Mouse (Mus musculus): Measurements from ENCODE around the gene Lce1g. TPM values are rescaled to one million over a fixed set of nuclear protein-coding genes. Genes with fewer than 3 reads are reported as not detected.

Lce1g gene
- total and polyA plus RNA-seq, 3 experiments, result not detected

DNA sequence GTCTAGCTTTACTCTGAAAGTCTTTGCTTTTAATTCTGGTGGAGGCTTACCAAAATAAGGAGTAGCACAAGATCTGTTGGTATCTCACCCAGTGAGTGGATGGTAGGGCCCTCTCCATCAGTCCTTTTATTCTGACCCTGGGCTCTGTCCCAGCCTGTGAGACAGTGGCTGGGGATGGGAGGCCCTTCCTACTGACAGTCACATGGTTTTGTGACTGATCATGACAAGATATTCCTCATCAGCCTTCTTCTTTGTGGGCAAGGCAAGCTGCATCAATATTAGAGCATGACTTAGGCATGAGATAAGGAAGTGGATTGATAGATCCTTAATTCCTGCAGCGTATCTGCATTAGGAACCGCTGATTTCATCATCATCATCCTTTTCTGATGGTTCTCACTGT is 43.2 kb downstream of the Lce1g start, which contains the start of gene Lce1e:
TSS of gene Lce1e (minus strand) at position 101 of the 400 bp plus-strand sequence.
- H3K36me3 ChIP-seq (replicated peaks in 1 of 2; ENCODE audit: control insufficient read depth in 1 of 2, insufficient read depth in 1 of 2, low read length in 1 of 2), result no peaks in the 10 kb centered on the region
- in situ Hi-C loops (cut with MboI; ENCODE audit: low pct_ligation_motif_present, low pct_unique_long_range_greater_than_20kb, low sequenced_read_pairs) (no loop called here), dilution Hi-C loops (cut with MboI; ENCODE audit: extremely low pct_ligation_motif_present, extremely low pct_unique_long_range_greater_than_20kb, low sequenced_read_pairs) (no loop called here)
- H3K27ac ChIP-seq (ENCODE audit: insufficient read depth, low read depth), result no peak within 1 kb of the TSS; the same call in 1 of the 2 replicates
- no peaks in the 10 kb centered on the region for H3K27me3 ChIP-seq (replicated peaks)
- H3K4me3 ChIP-seq (replicated peaks in 1 of 3; ENCODE audit: low read depth in 2 of 3, low read length in 2 of 3, poor library complexity in 1 of 3), result no peak within 1 kb of the TSS
- H3K9me3 ChIP-seq (replicated peaks; ENCODE audit: low read length), result no peaks in the 10 kb centered on the region
- H3K4me2 ChIP-seq (ENCODE audit: insufficient read depth, low read depth, poor library complexity, severe bottlenecking), result no peak within 1 kb of the TSS
- no peak within 1 kb of the TSS for H3K9ac ChIP-seq (ENCODE audit: insufficient read depth, low read depth)
- H3K4me1 ChIP-seq (ENCODE audit: control insufficient read depth in 1 of 2, insufficient read depth in 2 of 2), result no peaks in the 10 kb centered on the region
- H3K79me2 ChIP-seq (replicated peaks; ENCODE audit: control insufficient read depth, extremely low read depth, insufficient read depth, poor library complexity, severe bottlenecking), result no peaks in the 10 kb centered on the region
- no peak for DNase-seq (ENCODE audit: extremely low read depth)
- TF ChIP-seq MAX (IDR thresholded peaks at IDR 0.05; ENCODE audit: low read length) (no peak), KAT2A (IDR thresholded peaks at IDR 0.05; ENCODE audit: insufficient replicate concordance, low read length) (no peak), ZKSCAN1 (IDR thresholded peaks at IDR 0.05; ENCODE audit: borderline replicate concordance, low read depth, low read length) (no peak), MYC (IDR thresholded peaks at IDR 0.05; ENCODE audit: low read depth, low read length) (no peak), USF1 (IDR thresholded peaks at IDR 0.05; ENCODE audit: low read depth, low read length) (no peak), POLR2AphosphoS2 (IDR thresholded peaks at IDR 0.05; ENCODE audit: low read depth, low read length) (no peak), GABPA (IDR thresholded peaks at IDR 0.05; ENCODE audit: insufficient replicate concordance, low read depth, low read length) (no peak), MAFK (IDR thresholded peaks at IDR 0.05; ENCODE audit: insufficient replicate concordance, low read length) (no peak), MAZ (IDR thresholded peaks at IDR 0.05; ENCODE audit: low read depth, low read length) (no peak), CHD2 (IDR thresholded peaks at IDR 0.05; ENCODE audit: low read length) (no peak), ETS1 (conservative IDR thresholded peaks at IDR 0.05; ENCODE audit: low read depth, low read length) (no peak), JUN (IDR thresholded peaks at IDR 0.05; ENCODE audit: insufficient read depth, low read depth, low read length) (no peak), IRF4 (IDR thresholded peaks at IDR 0.05; ENCODE audit: low read depth, low read length) (no peak), HCFC1 (IDR thresholded peaks at IDR 0.05; ENCODE audit: low read depth, low read length) (no peak), RCOR1 (conservative IDR thresholded peaks at IDR 0.05; ENCODE audit: low read depth, low read length) (no peak), SIN3A (IDR thresholded peaks at IDR 0.05; ENCODE audit: low read length) (no peak)

Other genes starting within 250 kb of the Lce1g start
Only the 20 nearest of the 26 such genes appear.
- gene Ivl, start 178.6 kb downstream of the Lce1g start, total RNA-seq (2012; rRNA removed), result 0.04 TPM in 1 of 2 replicates, not detected in the other
- gene Ivl, start 178.6 kb downstream of the Lce1g start, total RNA-seq (2014; rRNA removed), result 0.30 and 0.31 TPM in 2 replicates
- 0.38 and 0.44 TPM in 2 replicates for gene Ivl, start 178.6 kb downstream of the Lce1g start, polyA plus RNA-seq (2012; ENCODE audit: insufficient read length, low read depth)
- not detected in 2 replicates for gene Smcp, start 163.3 kb downstream of the Lce1g start, total RNA-seq (2012; rRNA removed)
- not detected in 2 replicates for gene Smcp, start 163.3 kb downstream of the Lce1g start, total RNA-seq (2014; rRNA removed)
- not detected in 2 replicates for gene Smcp, start 163.3 kb downstream of the Lce1g start, polyA plus RNA-seq (2012; ENCODE audit: insufficient read length, low read depth)
- not detected in 2 replicates for gene 2210017I01Rik, start 144.8 kb downstream of the Lce1g start, total RNA-seq (2012; rRNA removed)
- not detected in 2 replicates for gene 2210017I01Rik, start 144.8 kb downstream of the Lce1g start, total RNA-seq (2014; rRNA removed)
- gene 2210017I01Rik, start 144.8 kb downstream of the Lce1g start, polyA plus RNA-seq (2012; ENCODE audit: insufficient read length, low read depth), result not detected in 2 replicates
- not detected in 2 replicates for gene Lce6a, start 130.7 kb downstream of the Lce1g start, total RNA-seq (2012; rRNA removed)
- not detected in 2 replicates for gene Lce6a, start 130.7 kb downstream of the Lce1g start, total RNA-seq (2014; rRNA removed)
- gene Lce6a, start 130.7 kb downstream of the Lce1g start, polyA plus RNA-seq (2012; ENCODE audit: insufficient read length, low read depth), result not detected in 2 replicates
- gene Lce1a1, start 104.0 kb downstream of the Lce1g start, total RNA-seq (2012; rRNA removed), result not detected in 2 replicates
- gene Lce1a1, start 104.0 kb downstream of the Lce1g start, total RNA-seq (2014; rRNA removed), result not detected in 2 replicates
- not detected in 2 replicates for gene Lce1a1, start 104.0 kb downstream of the Lce1g start, polyA plus RNA-seq (2012; ENCODE audit: insufficient read length, low read depth)
- not detected in 2 replicates for gene Lce1b, start 95.4 kb downstream of the Lce1g start, total RNA-seq (2012; rRNA removed)
- not detected in 2 replicates for gene Lce1b, start 95.4 kb downstream of the Lce1g start, total RNA-seq (2014; rRNA removed)
- not detected in 2 replicates for gene Lce1b, start 95.4 kb downstream of the Lce1g start, polyA plus RNA-seq (2012; ENCODE audit: insufficient read length, low read depth)
- not detected in 2 replicates for gene Lce1a2, start 82.0 kb downstream of the Lce1g start, total RNA-seq (2012; rRNA removed)
- not detected in 2 replicates for gene Lce1a2, start 82.0 kb downstream of the Lce1g start, total RNA-seq (2014; rRNA removed)
- gene Lce1a2, start 82.0 kb downstream of the Lce1g start, polyA plus RNA-seq (2012; ENCODE audit: insufficient read length, low read depth), result not detected in 2 replicates
- not detected in 2 replicates for gene Lce1c, start 73.1 kb downstream of the Lce1g start, total RNA-seq (2012; rRNA removed)
- not detected in 2 replicates for gene Lce1c, start 73.1 kb downstream of the Lce1g start, total RNA-seq (2014; rRNA removed)
- not detected in 2 replicates for gene Lce1c, start 73.1 kb downstream of the Lce1g start, polyA plus RNA-seq (2012; ENCODE audit: insufficient read length, low read depth)
- not detected in 2 replicates for gene Lce1d, start 65.1 kb downstream of the Lce1g start, total RNA-seq (2012; rRNA removed)
- gene Lce1d, start 65.1 kb downstream of the Lce1g start, total RNA-seq (2014; rRNA removed), result not detected in 2 replicates
- gene Lce1d, start 65.1 kb downstream of the Lce1g start, polyA plus RNA-seq (2012; ENCODE audit: insufficient read length, low read depth), result not detected in 2 replicates
- not detected in 2 replicates for gene Lce1e, start 43.3 kb downstream of the Lce1g start, total RNA-seq (2012; rRNA removed)
- gene Lce1e, start 43.3 kb downstream of the Lce1g start, total RNA-seq (2014; rRNA removed), result not detected in 2 replicates
- gene Lce1e, start 43.3 kb downstream of the Lce1g start, polyA plus RNA-seq (2012; ENCODE audit: insufficient read length, low read depth), result not detected in 2 replicates
- gene Lce1f, start 32.0 kb downstream of the Lce1g start, total RNA-seq (2012; rRNA removed), result not detected in 2 replicates
- gene Lce1f, start 32.0 kb downstream of the Lce1g start, total RNA-seq (2014; rRNA removed), result not detected in 2 replicates
- gene Lce1f, start 32.0 kb downstream of the Lce1g start, polyA plus RNA-seq (2012; ENCODE audit: insufficient read length, low read depth), result not detected in 2 replicates
- gene Gm38119, start 13.2 kb downstream of the Lce1g start, total RNA-seq (2012; rRNA removed), result not detected in 2 replicates
- gene Gm38119, start 13.2 kb downstream of the Lce1g start, total RNA-seq (2014; rRNA removed), result not detected in 2 replicates
- gene Gm38119, start 13.2 kb downstream of the Lce1g start, polyA plus RNA-seq (2012; ENCODE audit: insufficient read length, low read depth), result not detected in 2 replicates
- gene Lce1h, start 12.7 kb upstream of the Lce1g start, total RNA-seq (2012; rRNA removed), result not detected in 2 replicates
- not detected in 2 replicates for gene Lce1h, start 12.7 kb upstream of the Lce1g start, total RNA-seq (2014; rRNA removed)
- gene Lce1h, start 12.7 kb upstream of the Lce1g start, polyA plus RNA-seq (2012; ENCODE audit: insufficient read length, low read depth), result not detected in 2 replicates
- not detected in 2 replicates for gene Lce1i, start 26.6 kb upstream of the Lce1g start, total RNA-seq (2012; rRNA removed)
- gene Lce1i, start 26.6 kb upstream of the Lce1g start, total RNA-seq (2014; rRNA removed), result not detected in 2 replicates
- not detected in 2 replicates for gene Lce1i, start 26.6 kb upstream of the Lce1g start, polyA plus RNA-seq (2012; ENCODE audit: insufficient read length, low read depth)
- gene Lce1j, start 38.2 kb upstream of the Lce1g start, total RNA-seq (2012; rRNA removed), result not detected in 2 replicates
- gene Lce1j, start 38.2 kb upstream of the Lce1g start, total RNA-seq (2014; rRNA removed), result not detected in 2 replicates
- not detected in 2 replicates for gene Lce1j, start 38.2 kb upstream of the Lce1g start, polyA plus RNA-seq (2012; ENCODE audit: insufficient read length, low read depth)
- not detected in 2 replicates for gene Lce1k, start 55.6 kb upstream of the Lce1g start, total RNA-seq (2012; rRNA removed)
- gene Lce1k, start 55.6 kb upstream of the Lce1g start, total RNA-seq (2014; rRNA removed), result not detected in 2 replicates
- gene Lce1k, start 55.6 kb upstream of the Lce1g start, polyA plus RNA-seq (2012; ENCODE audit: insufficient read length, low read depth), result not detected in 2 replicates
- gene Kprp, start 74.9 kb upstream of the Lce1g start, total RNA-seq (2012; rRNA removed), result not detected in 2 replicates
- not detected in 2 replicates for gene Kprp, start 74.9 kb upstream of the Lce1g start, total RNA-seq (2014; rRNA removed)
- gene Kprp, start 74.9 kb upstream of the Lce1g start, polyA plus RNA-seq (2012; ENCODE audit: insufficient read length, low read depth), result not detected in 2 replicates
- gene Lce1l, start 98.9 kb upstream of the Lce1g start, total RNA-seq (2012; rRNA removed), result not detected in 2 replicates
- not detected in 2 replicates for gene Lce1l, start 98.9 kb upstream of the Lce1g start, total RNA-seq (2014; rRNA removed)
- not detected in 2 replicates for gene Lce1l, start 98.9 kb upstream of the Lce1g start, polyA plus RNA-seq (2012; ENCODE audit: insufficient read length, low read depth)
- not detected in 2 replicates for gene 2310050C09Rik, start 117.9 kb upstream of the Lce1g start, total RNA-seq (2012; rRNA removed)
- gene 2310050C09Rik, start 117.9 kb upstream of the Lce1g start, total RNA-seq (2014; rRNA removed), result not detected in 2 replicates
- not detected in 2 replicates for gene 2310050C09Rik, start 117.9 kb upstream of the Lce1g start, polyA plus RNA-seq (2012; ENCODE audit: insufficient read length, low read depth)
- gene Lce3a, start 173.9 kb upstream of the Lce1g start, total RNA-seq (2012; rRNA removed), result not detected in 2 replicates
- not detected in 2 replicates for gene Lce3a, start 173.9 kb upstream of the Lce1g start, total RNA-seq (2014; rRNA removed)
- gene Lce3a, start 173.9 kb upstream of the Lce1g start, polyA plus RNA-seq (2012; ENCODE audit: insufficient read length, low read depth), result not detected in 2 replicates

All from CH12.LX (cell line).